In the genomic region with DNA sequence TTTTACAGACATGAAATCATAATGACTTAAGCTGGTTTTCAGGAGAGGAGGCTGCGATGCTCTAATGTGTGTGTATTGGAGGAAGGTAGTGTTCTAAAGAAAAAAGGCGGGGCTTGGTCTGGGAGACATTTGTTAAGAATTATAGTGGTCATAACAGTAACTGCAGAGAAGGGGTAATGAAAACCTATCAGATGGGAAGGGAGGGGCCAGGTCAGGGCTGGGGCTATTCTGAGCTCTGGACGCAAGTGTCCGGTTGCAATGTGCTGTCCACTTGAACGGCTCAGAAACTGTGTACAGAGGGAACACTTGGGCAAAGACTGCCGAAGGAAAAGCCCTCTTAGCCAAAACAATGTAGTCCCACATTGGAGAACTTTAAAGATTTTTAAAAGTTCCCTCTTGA, we compare ENCODE assay signal across 13 mouse cellular contexts. TPM values are rescaled to one million over a fixed set of nuclear protein-coding genes. Genes with fewer than 3 reads are reported as not detected.
DNase-seq lines count a peak whose midpoint lies in the region; ATAC-seq and TF ChIP-seq lines count a peak whose summit lies in the region.
"Had no signal": no experiment of that assay in that cellular context is flagged by ENCODE, and none has a peak within 500 bp of the region (broad histone marks: within the 10 kb centered on the region; RNA-seq: fewer than 3 reads in every experiment).

No protein-coding gene starts in this region.

- H3K27ac ChIP-seq in liver, postnatal 0 days (ENCODE audit: low read depth) = peak overlapping the region; percentile 71
- no peak overlapping the region for H3K27ac ChIP-seq in heart, embryonic 13.5 days (replicated peaks)
- H3K27ac ChIP-seq in stomach, embryonic 16.5 days (ENCODE audit: low read length) = no peak overlapping the region
- H3K27ac ChIP-seq: midbrain, embryonic 15.5 days; neural tube, embryonic 15.5 days; stomach, embryonic 15.5 days had no signal

- no peaks in the 10 kb centered on the region for H3K9me3 ChIP-seq in liver, postnatal 0 days (ENCODE audit: low read length)
- no peaks in the 10 kb centered on the region for H3K9me3 ChIP-seq in heart, embryonic 13.5 days
- no peaks in the 10 kb centered on the region for H3K9me3 ChIP-seq in stomach, embryonic 16.5 days (replicated peaks; ENCODE audit: control insufficient read depth, low read length)
- H3K9me3 ChIP-seq: midbrain, embryonic 15.5 days; neural tube, embryonic 15.5 days; stomach, embryonic 15.5 days had no signal

- TF ChIP-seq EP300 in liver, postnatal 0 days (IDR thresholded peaks at IDR 0.05; ENCODE audit: low read depth) = no peak

- WGBS in liver, postnatal 0 days (ENCODE audit: insufficient replicate concordance) = 60% methylated on average over 6 of the region's 6 CpGs
- whole genome bisulfite sequencing in heart, embryonic 13.5 days = 50% methylated on average over 6 of the region's 6 CpGs
- 54% methylated on average over 6 of the region's 6 CpGs for WGBS in stomach, embryonic 16.5 days

- H3K4me3 ChIP-seq in liver, postnatal 0 days (ENCODE audit: low read depth, low read length) = no peak overlapping the region
- no peak overlapping the region for H3K4me3 ChIP-seq in heart, embryonic 13.5 days
- no peak overlapping the region for H3K4me3 ChIP-seq in stomach, embryonic 16.5 days (replicated peaks; ENCODE audit: low read length)
- H3K4me3 ChIP-seq: midbrain, embryonic 15.5 days; neural tube, embryonic 15.5 days; stomach, embryonic 15.5 days had no signal

- H3K4me2 ChIP-seq in liver, postnatal 0 days (ENCODE audit: low read depth, low read length) = no peak overlapping the region
- no peak overlapping the region for H3K4me2 ChIP-seq in heart, embryonic 13.5 days
- H3K4me2 ChIP-seq in stomach, embryonic 16.5 days (ENCODE audit: low read depth, low read length) = no peak overlapping the region
- H3K4me2 ChIP-seq: midbrain, embryonic 15.5 days; neural tube, embryonic 15.5 days; stomach, embryonic 15.5 days had no signal

- no peak overlapping the region for H3K9ac ChIP-seq in liver, postnatal 0 days (replicated peaks)
- H3K9ac ChIP-seq in heart, embryonic 13.5 days = peak overlapping the region; percentile 21; the same call in 1 of the 2 replicates
- H3K9ac ChIP-seq in stomach, embryonic 16.5 days (ENCODE audit: low read length) = no peak overlapping the region
- H3K9ac ChIP-seq: midbrain, embryonic 15.5 days; neural tube, embryonic 15.5 days; stomach, embryonic 15.5 days had no signal

- no peak for TF ChIP-seq CTCF in liver, postnatal 0 days (IDR thresholded peaks at IDR 0.05; ENCODE audit: low read depth)

- DNase-seq in heart, adult 11 months = peak; percentile 92
- no peak for DNase-seq in heart, postnatal 14 days
- DNase-seq in liver, postnatal 0 days = no peak
- no peak for DNase-seq in liver
- DNase-seq in layer of hippocampus, postnatal 36 days = no peak
- DNase-seq in spleen, postnatal 10 days (ENCODE audit: low spot score in 2 of 2) = no peak
- DNase-seq: layer of hippocampus, adult 9-11 months; left cerebral cortex, postnatal 4 days had no signal

- 0 out of 2 replicates have a peak, but pooled peaks have one; percentile 25 for ATAC-seq in liver, postnatal 0 days
- no peak for ATAC-seq in heart, embryonic 13.5 days (ENCODE audit: extremely low read depth, insufficient number of reproducible peaks, low FRiP score, low TSS enrichment)
- peak; percentile 40; the same call in 1 of the 2 replicates for ATAC-seq in stomach, embryonic 16.5 days (ENCODE audit: insufficient read depth, low FRiP score)
- ATAC-seq: midbrain, embryonic 15.5 days had no signal

- intact Hi-C loops in heart, postnatal 14 days (cut with DNase I) = loop anchor here (10.0 kb wide), 1 partner anchor 96 kb away; no protein-coding TSS in a partner anchor

- no peaks in the 10 kb centered on the region for H3K36me3 ChIP-seq in liver, postnatal 0 days (replicated peaks; ENCODE audit: insufficient read depth, low read length)
- H3K36me3 ChIP-seq in heart, embryonic 13.5 days = no peaks in the 10 kb centered on the region
- H3K36me3 ChIP-seq in stomach, embryonic 16.5 days (ENCODE audit: control insufficient read depth, insufficient read depth, low read length) = no peaks in the 10 kb centered on the region
- H3K36me3 ChIP-seq: midbrain, embryonic 15.5 days; neural tube, embryonic 15.5 days; stomach, embryonic 15.5 days had no signal

- peaks cover 12% of the 10 kb centered on the region; the same call in 1 of the 2 replicates for H3K4me1 ChIP-seq in liver, postnatal 0 days (ENCODE audit: insufficient read depth)
- peaks cover 42% of the 10 kb centered on the region for H3K4me1 ChIP-seq in heart, embryonic 13.5 days
- H3K4me1 ChIP-seq in stomach, embryonic 16.5 days (ENCODE audit: control insufficient read depth, insufficient read depth, low read length) = peaks cover 8% of the 10 kb centered on the region
- H3K4me1 ChIP-seq: midbrain, embryonic 15.5 days; neural tube, embryonic 15.5 days had no signal

- no peaks in the 10 kb centered on the region for H3K27me3 ChIP-seq in liver, postnatal 0 days (ENCODE audit: insufficient read depth, low read length)
- H3K27me3 ChIP-seq in heart, embryonic 13.5 days (replicated peaks) = no peaks in the 10 kb centered on the region
- H3K27me3 ChIP-seq in stomach, embryonic 16.5 days (ENCODE audit: control insufficient read depth, insufficient read depth, low read length) = no peaks in the 10 kb centered on the region
- H3K27me3 ChIP-seq: midbrain, embryonic 15.5 days; neural tube, embryonic 15.5 days; stomach, embryonic 15.5 days had no signal

RNA-seq across cellular contexts. Expression of gene Slc4a4, which starts 52.5 kb away (rescaled TPM):
- total RNA-seq in heart, postnatal 14 days (2021) = 10 to 100 TPM; 16.6 to 22.0 TPM
- polyA plus RNA-seq in liver, postnatal 0 days (2015; fragmentation: Nextera tagmentation; extraction: Ambion mirVana) = 3.3 and 4.1 TPM in 2 replicates
- polyA plus RNA-seq in heart, embryonic 13.5 days (2015; fragmentation: Nextera tagmentation; extraction: Ambion mirVana) = 3.1 and 3.9 TPM in 2 replicates
- 1.8 and 2.6 TPM in 2 replicates for polyA plus RNA-seq in stomach, embryonic 16.5 days (2015; fragmentation: Nextera tagmentation; extraction: Ambion mirVana)
- total RNA-seq in layer of hippocampus, postnatal 36 days (2021) = 100 to 1,000 TPM; 138 to 164 TPM
